Mouse (Mus musculus) left cerebral cortex, postnatal 25 days (tissue): ENCODE data around the gene Pik3c2b. TPM values are rescaled to one million over a fixed set of nuclear protein-coding genes. Genes with fewer than 3 reads are reported as not detected.

Experiments
- total RNA-seq, 2 experiments: library from RNA; stranded (reverse); gene quantifications; 2 replicates each; pipeline ENCODE4 v1.2.3; 2021

The Pik3c2b gene
- total RNA-seq, 2 experiments from 2014 or later = 12.8 to 18.2 TPM

Other genes starting within 250 kb of the Pik3c2b start
- 100 to 1,000 TPM in 1 of 2 experiments, 10 to 100 TPM in 1; 90.8 to 106 TPM for gene Lrrn2, start 165.4 kb upstream of the Pik3c2b start, total RNA-seq
- gene Mdm4, start 15.1 kb upstream of the Pik3c2b start, total RNA-seq = 10 to 100 TPM; 73.9 to 92.0 TPM
- 10 to 100 TPM; 43.4 to 45.7 TPM for gene Ppp1r15b, start 85.5 kb downstream of the Pik3c2b start, total RNA-seq
- gene Plekha6, start 118.5 kb downstream of the Pik3c2b start, total RNA-seq = 10 to 100 TPM; 72.2 to 84.2 TPM